Mouse (Mus musculus) erythroid progenitor cell, adult 5-6 weeks (primary cell): ENCODE measurements around the gene Gtpbp4. TPM values are rescaled to one million over a fixed set of nuclear protein-coding genes. Genes with fewer than 3 reads are reported as not detected.

Source experiments
- total RNA-seq, 2 experiments: library from RNA; stranded (forward) in 1 of 2; stranded (reverse) in 1 of 2; fragments of 150-400 nt in 1 of 2; fragments of 186-747, 209-891 nt in 1 of 2; gene quantifications; 2 replicates each; pipeline versions ENCODE4 v1.2.3 to v1.2.4; 2015 to 2017; ENCODE audit warnings: low replicate concordance in 2 of 2

Gtpbp4 gene
- total RNA-seq, 2 experiments from 2014 or later, result 22.9 to 24.7 TPM

Other genes with a start within 250 kb of the Gtpbp4 start
- 42.5 and 62.9 TPM in 2 replicates for gene Wdr37, start 124.2 kb downstream of the Gtpbp4 start, total RNA-seq (2015; ENCODE audit: low replicate concordance)
- 36.3 and 43.9 TPM in 2 replicates for gene Wdr37, start 124.2 kb downstream of the Gtpbp4 start, total RNA-seq (2017; ENCODE audit: low replicate concordance)
- 16.3 and 21.3 TPM in 2 replicates for gene Idi1, start 110.6 kb downstream of the Gtpbp4 start, total RNA-seq (2015; ENCODE audit: low replicate concordance)
- 11.0 and 25.8 TPM in 2 replicates for gene Idi1, start 110.6 kb downstream of the Gtpbp4 start, total RNA-seq (2017; ENCODE audit: low replicate concordance)
- not detected in 2 replicates for gene Gm9745, start 47.9 kb downstream of the Gtpbp4 start, total RNA-seq (2015; ENCODE audit: low replicate concordance)
- not detected in 2 replicates for gene Gm9745, start 47.9 kb downstream of the Gtpbp4 start, total RNA-seq (2017; ENCODE audit: low replicate concordance)
- gene Idi2, start 43.2 kb downstream of the Gtpbp4 start, total RNA-seq (2015; ENCODE audit: low replicate concordance), result not detected in 2 replicates
- gene Idi2, start 43.2 kb downstream of the Gtpbp4 start, total RNA-seq (2017; ENCODE audit: low replicate concordance), result not detected in 2 replicates
- gene Larp4b, start 97.8 kb upstream of the Gtpbp4 start, total RNA-seq (2015; ENCODE audit: low replicate concordance), result 106 and 115 TPM in 2 replicates
- 120 and 140 TPM in 2 replicates for gene Larp4b, start 97.8 kb upstream of the Gtpbp4 start, total RNA-seq (2017; ENCODE audit: low replicate concordance)